ENCODE assay signal across 8 mouse cellular contexts in the genomic region with DNA sequence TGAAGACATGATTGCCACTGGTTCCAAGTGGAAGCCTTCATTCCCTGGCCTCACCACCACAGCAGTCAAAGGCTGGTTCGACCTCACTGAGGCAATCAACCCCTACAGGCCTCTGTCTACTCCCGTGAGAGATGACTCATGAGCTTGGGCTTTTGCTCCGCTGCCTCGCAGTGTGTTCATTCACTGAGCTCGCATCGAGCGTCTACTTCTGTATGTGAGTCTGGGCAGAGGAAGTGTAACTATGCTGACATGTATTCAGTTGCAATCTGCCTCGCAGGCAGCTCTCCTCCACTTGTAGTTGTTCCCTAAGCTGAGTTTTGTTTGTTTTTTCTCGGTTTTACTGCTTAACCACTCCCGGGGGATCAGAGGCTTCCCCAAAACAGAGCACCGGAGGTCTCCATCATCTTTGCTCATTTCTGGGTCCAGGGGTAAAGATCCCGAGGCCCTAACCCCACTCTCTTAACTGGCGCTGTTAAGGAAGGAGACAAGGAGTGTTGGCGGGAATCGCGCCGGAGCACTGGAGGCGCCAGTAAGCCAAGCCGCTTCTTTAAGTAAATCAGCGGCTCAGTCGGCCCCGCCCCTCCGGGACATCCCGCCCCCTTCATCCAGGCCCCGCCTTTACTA. TPM values are rescaled to one million over a fixed set of nuclear protein-coding genes. Genes with fewer than 3 reads are reported as not detected.
DNase-seq lines count a peak whose midpoint lies in the region; ATAC-seq and TF ChIP-seq lines count a peak whose summit lies in the region.

No protein-coding gene starts in this region.

- TF ChIP-seq CTCF in lung, postnatal 0 days (IDR thresholded peaks at IDR 0.05): peak; percentile 46

- TF ChIP-seq EP300 in lung, postnatal 0 days (IDR thresholded peaks at IDR 0.05): 0 out of 2 replicates have a peak, but pooled peaks have one; percentile 22

- peak; percentile 20 to 25 for DNase-seq in thymus, adult 18-20 months
- no peak for DNase-seq in thymus, postnatal 25 days
- peak; percentile 30 for DNase-seq in gonadal fat pad, adult 2 months (ENCODE audit: low read depth)
- DNase-seq in lung, postnatal 0 days (ENCODE audit: low spot score): peak; percentile 90
- DNase-seq in retina, postnatal 1 day: peak; percentile 68
- no peak for DNase-seq in frontal cortex, postnatal 36 days (ENCODE audit: low spot score in 2 of 2)

- peak; percentile 58 for ATAC-seq in intestine, embryonic 15.5 days
- ATAC-seq in lung, postnatal 0 days: peak; percentile 52

- H3K36me3 ChIP-seq in intestine, embryonic 15.5 days: no peaks in the 10 kb centered on the region
- no peaks in the 10 kb centered on the region for H3K36me3 ChIP-seq in lung, postnatal 0 days (ENCODE audit: insufficient read depth, low read length)

- H3K4me2 ChIP-seq in intestine, embryonic 15.5 days (replicated peaks): peak overlapping the region; percentile 61
- H3K4me2 ChIP-seq in lung, postnatal 0 days (replicated peaks; ENCODE audit: low read depth, low read length): peak overlapping the region; percentile 64

- peak overlapping the region; percentile 56 for H3K4me3 ChIP-seq in brown adipose tissue, adult 24 weeks (ENCODE audit: insufficient read depth, low read depth, low read length)
- H3K4me3 ChIP-seq in intestine, embryonic 15.5 days (replicated peaks): peak overlapping the region; percentile 87
- H3K4me3 ChIP-seq in lung, postnatal 0 days (ENCODE audit: low read depth, low read length): peak overlapping the region; percentile 96

- under 1% methylated on average over 25 of the region's 25 CpGs for WGBS in intestine, embryonic 15.5 days
- 1% methylated on average over 25 of the region's 25 CpGs for WGBS in lung, postnatal 0 days

- peak overlapping the region; percentile 89 for H3K27ac ChIP-seq in brown adipose tissue, adult 24 weeks (replicated peaks; ENCODE audit: low read depth, low read length)
- H3K27ac ChIP-seq in intestine, embryonic 15.5 days: peak overlapping the region; percentile 70
- peak overlapping the region; percentile 93 for H3K27ac ChIP-seq in lung, postnatal 0 days (ENCODE audit: low read length)

- no peaks in the 10 kb centered on the region for H3K27me3 ChIP-seq in intestine, embryonic 15.5 days (replicated peaks)
- H3K27me3 ChIP-seq in lung, postnatal 0 days (replicated peaks; ENCODE audit: insufficient read depth, low read length): no peaks in the 10 kb centered on the region

- H3K9me3 ChIP-seq in intestine, embryonic 15.5 days: no peaks in the 10 kb centered on the region
- no peaks in the 10 kb centered on the region for H3K9me3 ChIP-seq in lung, postnatal 0 days (ENCODE audit: low read length)

- peaks cover 6% of the 10 kb centered on the region; the same call in 1 of the 2 replicates for H3K4me1 ChIP-seq in brown adipose tissue, adult 24 weeks (ENCODE audit: control insufficient read depth, insufficient read depth, insufficient read length, low read length)
- peaks cover 32% of the 10 kb centered on the region for H3K4me1 ChIP-seq in intestine, embryonic 15.5 days (replicated peaks)
- peaks cover 15% of the 10 kb centered on the region; the same call in 1 of the 2 replicates for H3K4me1 ChIP-seq in lung, postnatal 0 days (ENCODE audit: insufficient read depth, low read depth, low read length)

- H3K9ac ChIP-seq in intestine, embryonic 15.5 days: peak overlapping the region; percentile 2
- H3K9ac ChIP-seq in lung, postnatal 0 days (replicated peaks; ENCODE audit: low read depth): peak overlapping the region; percentile 41; the same call in 1 of the 2 replicates

RNA-seq across cellular contexts. Expression of gene Sh3bp4, which starts 0.6 kb away (rescaled TPM):
- 3.6 and 4.7 TPM in 2 replicates for polyA plus RNA-seq in brown adipose tissue, adult 24 weeks (2012; ENCODE audit: insufficient read depth, insufficient read length, missing spikeins)
- 19.8 and 28.7 TPM in 2 replicates for polyA plus RNA-seq in gonadal fat pad, adult 2 months (2012; rRNA removed)
- polyA plus RNA-seq in intestine, embryonic 15.5 days (2015; fragmentation: Nextera tagmentation; extraction: Ambion mirVana): 16.3 and 17.0 TPM in 2 replicates
- 18.9 and 22.0 TPM in 2 replicates for polyA plus RNA-seq in lung, postnatal 0 days (2015; fragmentation: Nextera tagmentation; extraction: Ambion mirVana)

Comparison
In these comparisons a context has a peak if more than half of its experiments do, and no peak if none do; other contexts are left out.
1. DNase-seq: peak in thymus, adult 18-20 months (2 of 2), gonadal fat pad, adult 2 months (single experiment), lung, postnatal 0 days (single experiment) and retina, postnatal 1 day (single experiment); none in thymus, postnatal 25 days (single experiment) and frontal cortex, postnatal 36 days (0 of 2).
2. Peak in every context shown above with its lines, with median percentiles within 50 percentile points of each other: H3K27ac ChIP-seq and H3K4me3 ChIP-seq.